9 mouse cellular contexts compared by ENCODE assay signal in genomic region chr11:104233574-104234206, GRCm38 (mm10). TPM values are rescaled to one million over a fixed set of nuclear protein-coding genes. Genes with fewer than 3 reads are reported as not detected.
A peak's percentile ranks its signal among the peaks of the same experiment; 100 is the strongest.
DNase-seq lines count a peak whose midpoint lies in the region; ATAC-seq lines count a peak whose summit lies in the region.
"Had no signal": no experiment of that assay in that cellular context is flagged by ENCODE, and none has a peak within 500 bp of the region (broad histone marks: within the 10 kb centered on the region; RNA-seq: fewer than 3 reads in every experiment).

No protein-coding gene starts in this region.

- peaks cover 32% of the 10 kb centered on the region for H3K4me1 ChIP-seq in heart, embryonic 10.5 days
- H3K4me1 ChIP-seq in forebrain, embryonic 11.5 days (replicated peaks; ENCODE audit: control insufficient read depth, insufficient read depth, low read length): peaks cover 11% of the 10 kb centered on the region
- peaks cover 17% of the 10 kb centered on the region for H3K4me1 ChIP-seq in lung, embryonic 16.5 days (replicated peaks; ENCODE audit: control insufficient read depth, insufficient read depth, low read length)

- H3K9ac ChIP-seq in forebrain, embryonic 11.5 days (ENCODE audit: low read length): no peak overlapping the region
- H3K9ac ChIP-seq in lung, embryonic 16.5 days (ENCODE audit: low read length): no peak overlapping the region

- no peaks in the 10 kb centered on the region for H3K9me3 ChIP-seq in heart, embryonic 10.5 days
- H3K9me3 ChIP-seq in forebrain, embryonic 11.5 days (ENCODE audit: control insufficient read depth, low read length): no peaks in the 10 kb centered on the region
- H3K9me3 ChIP-seq in lung, embryonic 16.5 days (ENCODE audit: control insufficient read depth, low read length): no peaks in the 10 kb centered on the region

- H3K27me3 ChIP-seq in heart, embryonic 10.5 days (ENCODE audit: insufficient read depth, poor library complexity, severe bottlenecking): peaks cover 72% of the 10 kb centered on the region
- peaks cover 45% of the 10 kb centered on the region for H3K27me3 ChIP-seq in forebrain, embryonic 11.5 days (ENCODE audit: control insufficient read depth, insufficient read depth, low read length)
- peaks cover 49% of the 10 kb centered on the region for H3K27me3 ChIP-seq in lung, embryonic 16.5 days (ENCODE audit: control insufficient read depth, insufficient read depth, low read depth, low read length)

- DNase-seq in heart, embryonic 10.5 days (ENCODE audit: low spot score): no peak
- DNase-seq in heart, postnatal 4 days: no peak
- peak; percentile 36 for DNase-seq in ZHBTc4 (ENCODE audit: low read depth, low spot score)
- peak; percentile 54 for DNase-seq in forebrain, embryonic 11.5 days (ENCODE audit: low spot score)
- DNase-seq in Muller cell, postnatal 12 days (ENCODE audit: inconsistent ontology term): no peak
- no peak for DNase-seq in urinary bladder, postnatal 25 days (ENCODE audit: low spot score)
- DNase-seq in gastrocnemius, postnatal 25 days: no peak

- no peak overlapping the region for H3K27ac ChIP-seq in heart, embryonic 10.5 days
- no peak overlapping the region for H3K27ac ChIP-seq in forebrain, embryonic 11.5 days (ENCODE audit: low read depth, low read length)
- no peak overlapping the region for H3K27ac ChIP-seq in lung, embryonic 16.5 days (ENCODE audit: low read length)

- no peak for ATAC-seq in forebrain, embryonic 11.5 days (replicated peaks; ENCODE audit: low FRiP score)
- no peak for ATAC-seq in lung, embryonic 16.5 days (ENCODE audit: low read depth)

- H3K4me3 ChIP-seq in heart, embryonic 10.5 days: peak overlapping the region; percentile 32; the same call in 1 of the 2 replicates
- peak overlapping the region; percentile 54 for H3K4me3 ChIP-seq in forebrain, embryonic 11.5 days (ENCODE audit: low read depth, low read length)
- 0 out of 2 replicates have a peak overlapping the region, but pooled peaks have one; percentile 13 for H3K4me3 ChIP-seq in lung, embryonic 16.5 days (ENCODE audit: low read length)

- 4% methylated on average over 30 of the region's 30 CpGs for WGBS in heart, embryonic 10.5 days
- 2% methylated on average over 30 of the region's 30 CpGs for WGBS in forebrain, embryonic 11.5 days
- WGBS in lung, embryonic 16.5 days: 5% methylated on average over 30 of the region's 30 CpGs

- H3K4me2 ChIP-seq in forebrain, embryonic 11.5 days (ENCODE audit: low read depth, low read length, severe bottlenecking): peak overlapping the region; percentile 33; the same call in 1 of the 2 replicates
- H3K4me2 ChIP-seq in lung, embryonic 16.5 days (ENCODE audit: low read depth, low read length): peak overlapping the region; percentile 15; the same call in 1 of the 2 replicates

- no peaks in the 10 kb centered on the region for H3K36me3 ChIP-seq in heart, embryonic 10.5 days
- no peaks in the 10 kb centered on the region for H3K36me3 ChIP-seq in forebrain, embryonic 11.5 days (ENCODE audit: control insufficient read depth, insufficient read depth, low read length)
- H3K36me3 ChIP-seq in lung, embryonic 16.5 days (ENCODE audit: control insufficient read depth, insufficient read depth, low read length): no peaks in the 10 kb centered on the region

RNA-seq across cellular contexts. Expression of gene Mapt, which starts 2.5 kb away (rescaled TPM):
- 0.92 and 1.4 TPM in 2 replicates for polyA plus RNA-seq in heart, embryonic 10.5 days (2016; fragmentation: Nextera tagmentation; extraction: Ambion mirVana)
- total RNA-seq in heart, postnatal 4 days (2021): 1 to 10 TPM; 7.1 to 8.1 TPM
- 33.0 and 43.1 TPM in 2 replicates for polyA plus RNA-seq in forebrain, embryonic 11.5 days (2014; fragmentation: Nextera tagmentation; extraction: Ambion mirVana)
- polyA plus RNA-seq in lung, embryonic 16.5 days (2015; fragmentation: Nextera tagmentation; extraction: Ambion mirVana): 11.8 and 13.6 TPM in 2 replicates
- total RNA-seq in gastrocnemius, postnatal 25 days (2021): 10 to 100 TPM; 52.5 to 58.5 TPM

RNA-seq across cellular contexts. Expression of gene Sppl2c, which starts 47.6 kb away (rescaled TPM):
- not detected in 2 replicates for polyA plus RNA-seq in heart, embryonic 10.5 days (2016; fragmentation: Nextera tagmentation; extraction: Ambion mirVana)
- total RNA-seq in heart, postnatal 4 days (2021): not detected
- polyA plus RNA-seq in forebrain, embryonic 11.5 days (2014; fragmentation: Nextera tagmentation; extraction: Ambion mirVana): not detected in 2 replicates
- not detected in 2 replicates for polyA plus RNA-seq in lung, embryonic 16.5 days (2015; fragmentation: Nextera tagmentation; extraction: Ambion mirVana)
- not detected for total RNA-seq in gastrocnemius, postnatal 25 days (2021)
- total RNA-seq: MEL had no signal

Comparison
In these comparisons a context has a peak if more than half of its experiments do, and no peak if none do; other contexts are left out.
1. DNase-seq: peak in ZHBTc4 (single experiment) and forebrain, embryonic 11.5 days (single experiment); none in heart, embryonic 10.5 days (single experiment), heart, postnatal 4 days (single experiment), Muller cell, postnatal 12 days (single experiment), urinary bladder, postnatal 25 days (single experiment) and gastrocnemius, postnatal 25 days (single experiment).
2. Peak in every context shown above with its lines, with median percentiles within 50 percentile points of each other: H3K4me3 ChIP-seq.